Mouse (Mus musculus) cortical plate, adult 2 months (tissue): ENCODE measurements around the gene Gm47995. TPM values are rescaled to one million over a fixed set of nuclear protein-coding genes. Genes with fewer than 3 reads are reported as not detected.
"Not testable (repeated sequence)": the region's sequence is repeated elsewhere in the genome, so short reads cannot be mapped to it uniquely, and the experiment has no call there.

Source experiments
- H3K27ac ChIP-seq: fragments of 200-500 bp; 2 replicates; pipeline ENCODE4 v1.5.1; 2012; ENCODE audit warnings: low read length, control low read depth, inconsistent platforms; ENCODE audit not compliant: insufficient read depth
- H3K4me1 ChIP-seq: fragments of 200-500 bp; 2 replicates; pipeline ENCODE4 v1.6.1; 2011; ENCODE audit warnings: low read length; ENCODE audit not compliant: control insufficient read depth, insufficient read depth
- H3K4me3 ChIP-seq: fragments of 200-500 bp; 2 replicates; pipeline ENCODE4 v1.5.1; 2011; ENCODE audit warnings: mild to moderate bottlenecking, low read length, control low read depth; ENCODE audit not compliant: insufficient read depth
- CTCF ChIP-seq: fragments of 200-500 bp; IDR thresholded peaks from 2 replicates; pipeline ENCODE4 v1.5.1; 2011; ENCODE audit warnings: mild to moderate bottlenecking, control low read depth, low read length; ENCODE audit not compliant: insufficient read depth; ENCODE audit errors: extremely low read depth
- POLR2A ChIP-seq: fragments of 200-500 bp; IDR thresholded peaks from 2 replicates; pipeline ENCODE4 v1.6.1; 2011; ENCODE audit warnings: mild to moderate bottlenecking, low read length, control low read depth; ENCODE audit not compliant: insufficient read depth; ENCODE audit errors: extremely low read depth
- polyA plus RNA-seq: library from polyadenylated mRNA; depleted of rRNA; stranded (reverse); fragments of >200 nt; gene quantifications from 2 replicates; pipeline ENCODE4 v1.2.3, GENCODE M21; 2012

Gene Gm47995
- polyA plus RNA-seq, 1 experiment, result not detected

DNA sequence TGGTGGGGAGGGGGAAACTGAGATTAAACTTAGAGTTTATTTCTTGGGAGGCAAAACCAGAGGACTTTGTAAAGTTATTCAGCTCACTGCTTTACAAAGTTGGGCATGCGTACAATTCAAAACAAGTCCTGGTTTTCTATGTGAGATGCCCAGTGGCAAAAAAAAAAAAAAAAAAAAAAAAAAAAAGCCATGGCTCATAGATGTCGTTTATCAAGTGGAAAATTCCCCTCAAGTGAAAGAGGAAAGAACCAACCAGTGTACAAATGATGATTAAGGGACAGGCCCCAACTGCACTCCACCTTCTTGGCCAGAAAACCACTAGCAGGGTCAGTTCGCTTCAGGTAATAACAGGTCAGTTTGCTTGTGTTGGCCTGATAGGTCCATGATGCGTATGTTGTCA is 9.8 kb upstream of the Gm47995 start:
- H3K4me3 ChIP-seq, result no peak overlapping the region
- no peaks in the 10 kb centered on the region for H3K4me1 ChIP-seq
- no peak for TF ChIP-seq CTCF
- no peak for TF ChIP-seq POLR2A
- no peak overlapping the region for H3K27ac ChIP-seq

GRCm38 (mm10) chr1:151192075-151192474 is 6.2 kb upstream of the Gm47995 start, which contains the start of gene Gm8947:
Gene Gm8947 (plus strand): TSS chr1:151192376.
- not testable (repeated sequence) for H3K4me3 ChIP-seq, H3K4me1 ChIP-seq, H3K27ac ChIP-seq

- not testable (repeated sequence) for H3K4me3 ChIP-seq, H3K4me1 ChIP-seq, H3K27ac ChIP-seq
These were observed 5.5 kb upstream of the Gm47995 start for GRCm38 (mm10) chr1:151192739-151193138.

DNA sequence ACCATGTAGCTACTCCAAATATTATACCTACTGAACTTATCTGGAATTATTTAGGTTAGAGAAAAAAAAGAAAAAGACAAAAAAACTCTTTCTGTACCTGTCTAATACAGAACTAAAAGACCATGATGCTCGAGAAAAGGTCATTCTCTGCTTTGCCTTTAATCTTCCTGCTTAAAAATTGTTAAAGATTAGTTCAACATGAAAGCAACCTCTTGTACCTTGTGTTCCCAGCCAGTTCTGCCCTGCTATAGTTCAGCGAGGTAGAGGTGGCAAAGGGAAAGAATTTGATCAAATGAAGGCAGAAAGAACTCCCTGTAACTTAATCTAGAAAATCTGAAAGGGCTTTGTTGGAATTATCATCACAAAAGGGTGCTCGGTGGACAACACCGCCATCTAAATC is 2.3 kb upstream of the Gm47995 start:
- not testable (repeated sequence) for H3K4me3 ChIP-seq, H3K27ac ChIP-seq, H3K4me1 ChIP-seq

GRCm38 (mm10) chr1:151196690-151197089 is 1.6 kb upstream of the Gm47995 start:
- H3K4me1 ChIP-seq, H3K27ac ChIP-seq, H3K4me3 ChIP-seq: not testable (repeated sequence)

GRCm38 (mm10) chr1:151200620-151201019 is 2.4 kb downstream of the Gm47995 start:
- not testable (repeated sequence) for H3K27ac ChIP-seq, H3K4me3 ChIP-seq

GRCm38 (mm10) chr1:151202771-151203170 is 4.5 kb downstream of the Gm47995 start:
- H3K27ac ChIP-seq, result not testable (repeated sequence)

More at GRCm38 (mm10) chr1:151200620-151201019, 2.4 kb downstream of the Gm47995 start:
- H3K4me1 ChIP-seq, result not testable (repeated sequence)

DNA sequence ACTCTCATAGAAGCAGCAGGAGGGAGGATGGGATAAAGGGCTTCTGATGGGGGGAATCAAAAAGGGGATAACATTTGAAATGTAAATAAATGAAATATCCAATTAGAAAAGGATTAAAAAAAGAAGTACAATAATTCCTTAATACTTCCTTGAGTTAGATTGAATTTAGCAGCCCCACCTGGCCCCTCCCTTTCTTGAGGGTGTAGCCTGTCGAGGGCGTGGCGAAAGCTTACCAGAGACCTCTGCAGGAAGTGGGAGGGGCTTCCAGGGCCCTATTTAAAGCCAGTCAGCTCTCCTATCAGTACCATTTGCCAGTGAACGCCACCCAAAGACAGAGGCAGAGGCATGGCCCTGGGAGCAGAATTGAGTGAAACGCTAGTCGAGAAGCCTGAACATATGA is 5.6 kb downstream of the Gm47995 start, which contains the start of gene 3110040M04Rik:
3110040M04Rik (plus strand) TSS at position 304 of the 400 bp plus-strand sequence.
- H3K4me1 ChIP-seq, H3K27ac ChIP-seq, H3K4me3 ChIP-seq: not testable (repeated sequence)

More at GRCm38 (mm10) chr1:151202771-151203170, 4.5 kb downstream of the Gm47995 start:
- not testable (repeated sequence) for H3K4me3 ChIP-seq, H3K4me1 ChIP-seq

DNA sequence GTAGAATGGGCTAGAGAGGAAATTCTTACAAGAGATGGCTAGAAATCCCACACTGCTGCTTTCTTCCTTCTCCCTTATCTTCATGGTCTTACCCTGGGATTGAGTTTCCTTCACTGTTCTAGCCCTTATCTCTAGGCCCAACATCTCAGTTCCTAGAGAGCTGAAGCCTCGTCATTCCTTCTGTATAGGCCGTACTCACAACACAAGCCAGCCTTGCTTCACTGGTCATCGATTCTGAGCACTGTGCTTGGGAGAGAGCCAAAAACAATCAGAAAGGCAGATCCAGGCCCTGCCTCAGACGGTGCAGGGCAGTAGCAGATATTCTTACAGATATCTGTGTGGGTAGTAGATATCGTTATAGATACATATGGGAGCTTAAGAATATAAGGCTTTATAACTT is 10.2 kb downstream of the Gm47995 start:
- not testable (repeated sequence) for H3K27ac ChIP-seq, H3K4me1 ChIP-seq, H3K4me3 ChIP-seq

- not testable (repeated sequence) for H3K4me3 ChIP-seq, H3K27ac ChIP-seq, H3K4me1 ChIP-seq
These were observed 10.7 kb downstream of the Gm47995 start for GRCm38 (mm10) chr1:151208944-151209343.

DNA sequence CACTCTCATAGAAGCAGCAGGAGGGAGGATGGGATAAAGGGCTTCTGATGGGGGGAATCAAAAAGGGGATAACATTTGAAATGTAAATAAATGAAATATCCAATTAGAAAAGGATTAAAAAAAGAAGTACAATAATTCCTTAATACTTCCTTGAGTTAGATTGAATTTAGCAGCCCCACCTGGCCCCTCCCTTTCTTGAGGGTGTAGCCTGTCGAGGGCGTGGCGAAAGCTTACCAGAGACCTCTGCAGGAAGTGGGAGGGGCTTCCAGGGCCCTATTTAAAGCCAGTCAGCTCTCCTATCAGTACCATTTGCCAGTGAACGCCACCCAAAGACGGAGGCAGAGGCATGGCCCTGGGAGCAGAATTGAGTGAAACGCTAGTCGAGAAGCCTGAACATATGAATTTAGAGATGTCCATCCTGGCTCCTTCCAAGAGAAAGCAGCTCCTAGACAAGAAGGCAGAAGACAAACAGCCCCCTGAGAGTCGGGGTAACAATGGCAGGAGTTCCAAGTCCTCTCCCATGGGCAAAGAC is 11.6 kb downstream of the Gm47995 start, which contains the start of gene Gm47996:
Gm47996 (plus strand) TSS at position 308 of the 532 bp plus-strand sequence.
- H3K4me1 ChIP-seq, H3K4me3 ChIP-seq, H3K27ac ChIP-seq: not testable (repeated sequence)

DNA sequence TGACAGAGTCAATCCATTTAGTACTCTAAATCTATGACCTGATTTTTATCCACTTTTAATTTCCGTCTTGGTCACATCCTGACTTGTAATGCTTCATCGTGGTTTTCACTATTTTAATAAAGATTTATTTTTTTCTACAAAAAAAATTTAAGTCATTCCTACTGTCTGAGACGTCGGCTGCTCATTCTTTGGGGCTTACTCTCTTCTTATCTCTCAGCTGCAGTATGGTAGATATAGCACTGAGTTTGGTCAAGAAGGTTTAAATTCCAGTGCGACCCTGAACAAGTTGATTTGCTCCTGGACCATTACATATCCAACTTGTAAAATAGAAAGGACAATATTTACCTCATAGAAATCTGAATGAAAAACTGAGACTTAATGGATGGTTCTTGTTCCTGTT is 13.4 kb downstream of the Gm47995 start:
- H3K27ac ChIP-seq, result not testable (repeated sequence)

More for the DNA sequence above, 13.4 kb downstream of the Gm47995 start:
- not testable (repeated sequence) for H3K4me3 ChIP-seq, H3K4me1 ChIP-seq
